Mouse (Mus musculus) B cell, adult 2 months (primary cell): ENCODE measurements around the gene Mal.
"Not testable (repeated sequence)": the region's sequence is repeated elsewhere in the genome, so short reads cannot be mapped to it uniquely, and the experiment has no call there.

ENCODE experiments used
- DNase-seq, 2 experiments: peaks; one replicate each; pipeline ENCODE4 v3.0.0; 2022

Mal gene

DNA sequence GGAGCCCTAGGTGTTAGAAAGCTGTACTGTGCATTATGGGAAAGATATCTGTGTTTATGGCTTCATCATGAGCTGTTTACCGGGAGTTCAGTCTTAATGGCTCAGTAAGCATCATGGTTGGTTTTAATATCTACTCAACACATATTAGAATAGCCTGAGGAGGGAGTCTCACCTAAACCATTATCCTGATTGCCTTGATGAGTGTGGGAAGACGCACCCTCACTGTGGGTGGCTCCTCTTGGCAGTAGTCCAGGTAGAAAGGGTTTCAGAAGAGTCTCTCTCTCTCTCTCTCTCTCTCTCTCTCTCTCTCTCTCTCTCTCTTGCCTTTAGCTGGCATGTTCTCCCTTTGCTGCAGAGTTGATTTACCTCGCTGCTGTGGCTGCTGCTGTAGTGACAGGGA, 34.4 kb downstream of the Mal start:
- no peak for DNase-seq

DNA sequence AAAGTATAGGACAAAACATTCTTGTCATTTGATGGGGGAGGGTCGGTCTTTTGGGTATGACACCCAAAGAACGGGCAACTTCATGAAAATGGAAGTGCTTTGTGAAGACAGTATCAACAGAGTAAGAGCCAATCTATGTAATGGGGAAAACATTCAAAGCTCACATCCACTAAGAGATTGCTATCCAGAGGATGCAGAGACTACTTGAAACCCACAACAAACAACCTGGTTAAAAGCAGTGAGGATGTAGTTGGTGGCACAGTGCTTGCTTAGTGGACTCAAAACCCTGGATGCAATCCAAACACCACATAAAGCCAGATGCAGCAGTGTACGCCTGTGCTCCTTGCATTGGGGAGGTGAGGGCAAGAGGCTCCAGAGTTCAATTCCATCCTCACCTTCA, 37.2 kb downstream of the Mal start:
- no peak for DNase-seq

DNA sequence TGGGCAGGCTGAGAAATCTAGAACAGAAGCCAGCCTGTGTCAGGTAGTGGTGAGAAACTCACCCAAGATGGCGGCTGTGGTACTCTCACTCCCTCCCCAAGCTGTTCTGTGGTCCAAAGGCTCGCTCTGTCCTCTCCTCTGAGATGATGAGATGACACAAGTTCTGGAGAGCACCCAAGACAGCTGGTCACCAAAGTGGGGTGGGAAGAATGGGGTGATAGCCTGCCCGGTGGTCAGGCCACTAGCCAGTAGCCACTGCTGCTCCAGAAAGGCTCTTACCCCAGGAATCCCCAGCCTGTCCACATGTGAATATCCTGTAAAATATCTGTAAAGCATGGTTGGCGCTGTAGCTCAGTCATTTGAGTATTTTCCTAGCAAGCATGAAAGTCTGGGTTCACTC, 44.2 kb downstream of the Mal start:
- no peak for DNase-seq

DNA sequence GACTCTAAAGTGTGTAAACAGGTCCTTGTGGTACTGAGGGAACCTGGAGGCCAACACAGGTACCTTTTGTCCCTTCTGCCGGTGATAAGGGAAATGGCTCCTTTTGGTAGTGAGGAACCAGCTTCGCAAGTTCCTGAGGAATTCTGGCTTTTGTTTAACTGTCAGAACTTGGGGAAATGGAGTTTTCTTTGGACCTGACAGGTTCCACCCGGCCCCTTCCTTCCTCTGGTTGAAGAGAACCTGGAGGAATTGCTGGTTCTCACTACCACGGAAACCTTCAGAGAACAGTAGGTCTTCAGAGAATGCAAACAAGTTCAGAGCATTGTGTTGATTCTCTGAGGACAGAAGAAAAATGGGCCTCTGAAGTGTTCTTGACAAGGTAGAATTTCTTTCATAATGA, 45.1 kb downstream of the Mal start:
- DNase-seq, result no peak

DNA sequence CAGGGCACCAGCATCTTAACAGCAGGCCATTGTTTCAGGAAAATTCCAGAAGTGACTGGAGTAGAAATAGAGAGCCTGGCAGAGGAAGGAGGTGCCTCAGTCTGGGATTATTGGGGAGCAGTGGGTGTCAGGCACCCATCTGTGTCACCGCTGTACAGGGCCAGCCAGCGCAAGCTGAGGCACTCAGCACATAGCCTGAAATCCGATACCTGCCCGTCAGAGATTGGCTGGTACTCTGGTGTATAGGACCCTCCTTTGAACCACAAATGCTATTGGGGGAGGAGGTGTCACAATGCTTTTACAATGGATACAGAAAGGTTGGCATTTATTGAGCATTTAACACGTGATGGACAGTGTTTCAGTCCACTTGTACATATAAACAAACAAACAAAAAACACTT, 47.5 kb downstream of the Mal start:
- no peak for DNase-seq

DNA sequence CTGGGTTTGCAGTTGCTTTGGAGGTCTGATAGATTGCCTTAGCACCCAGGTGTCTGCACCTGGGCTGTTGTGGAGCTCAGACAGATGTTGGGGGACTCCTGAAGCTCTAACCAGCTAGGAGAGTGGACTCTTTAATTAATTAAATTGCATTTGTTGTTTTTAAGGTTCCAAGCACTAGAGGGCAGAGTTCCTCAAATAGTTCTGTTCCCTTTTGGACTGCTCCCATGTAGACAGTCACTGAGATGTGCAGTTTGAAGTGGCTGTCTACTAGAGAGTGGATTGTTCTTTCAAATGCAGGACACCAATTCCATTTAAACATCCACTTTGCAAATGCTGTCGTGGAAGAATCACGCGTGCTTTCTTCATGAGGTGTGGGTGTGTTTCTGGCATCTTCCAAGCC, 48.3 kb downstream of the Mal start:
- no peak for DNase-seq

DNA sequence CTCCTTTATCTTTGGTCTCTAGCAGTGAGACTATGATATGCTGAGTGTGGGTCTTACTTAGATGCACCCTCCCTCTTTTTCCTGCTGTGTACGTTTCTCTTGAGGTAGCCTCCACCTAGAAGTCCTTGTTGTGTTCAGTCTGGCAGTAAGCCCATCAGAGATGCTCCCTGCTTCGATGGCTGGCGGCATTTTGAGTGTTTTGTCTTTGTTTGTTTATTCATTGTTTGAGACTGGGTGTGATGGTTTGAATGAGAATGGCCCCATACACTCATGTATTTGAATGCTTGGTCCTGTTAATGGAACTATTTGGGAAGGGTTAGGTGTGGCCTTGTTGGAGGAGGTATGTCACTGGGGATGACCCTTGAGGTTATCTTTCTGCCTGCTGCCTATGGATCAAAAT, 51.3 kb downstream of the Mal start:
- no peak for DNase-seq

DNA sequence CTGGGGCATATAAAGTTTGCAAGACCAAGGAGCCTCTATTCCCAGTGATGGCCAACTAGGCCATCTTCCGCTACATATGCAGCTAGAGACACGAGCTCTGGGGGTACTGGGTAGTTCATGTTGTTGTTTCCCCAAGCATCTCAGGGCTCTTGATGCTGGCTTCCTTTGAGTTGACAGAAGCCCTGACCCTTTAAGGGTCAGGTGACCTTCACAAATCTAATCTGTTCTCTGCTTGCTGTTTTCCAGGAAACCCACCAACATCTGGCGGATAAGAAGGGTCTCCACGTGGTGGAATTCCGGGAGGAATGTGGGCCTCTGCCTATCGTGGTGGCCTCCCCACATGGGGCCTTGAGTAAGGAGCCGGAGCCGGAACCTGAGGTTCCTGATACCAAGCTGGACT, 53.1 kb downstream of the Mal start:
- not testable (repeated sequence) for DNase-seq

DNA sequence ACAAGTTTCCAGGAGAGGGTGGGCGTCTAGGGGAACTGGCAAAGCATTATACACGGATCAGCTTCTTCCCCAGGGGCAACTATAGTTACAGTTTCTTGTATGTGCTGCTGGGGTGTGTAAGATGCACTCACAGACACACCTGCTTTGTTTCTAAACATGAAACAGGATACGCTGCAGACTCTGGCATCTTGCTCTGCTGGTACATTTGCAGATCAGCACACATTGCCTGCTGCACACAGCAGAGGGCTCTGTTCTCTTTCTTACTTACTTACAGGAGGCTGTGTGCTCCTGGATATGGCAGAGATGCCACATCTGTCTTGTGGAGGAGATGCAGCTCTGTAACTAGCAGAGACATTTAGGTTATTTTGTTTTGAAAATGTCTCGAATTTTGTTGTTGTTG, 65.7 kb downstream of the Mal start:
- peak in 1 of 2 experiments; percentile 10 for DNase-seq

DNA sequence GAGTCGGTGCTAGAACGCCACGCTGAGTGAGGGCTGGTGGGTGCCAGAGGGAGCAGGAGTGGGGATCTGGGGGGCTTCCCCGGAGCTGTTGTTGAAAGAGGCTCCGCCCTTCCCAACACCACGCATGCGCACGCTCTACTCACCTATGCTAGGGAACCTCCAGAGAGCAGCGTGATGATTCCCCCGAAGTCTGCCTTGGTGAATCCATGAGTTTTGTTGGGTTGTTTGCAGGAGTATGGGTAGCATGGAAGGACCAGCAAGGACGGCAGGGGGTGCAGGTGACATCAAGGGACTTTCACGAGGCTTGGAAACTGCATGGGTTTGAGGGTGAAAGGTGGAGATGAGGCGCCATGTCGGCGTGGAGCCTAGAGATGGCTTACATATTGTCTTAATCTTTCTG, 66.3 kb downstream of the Mal start:
- DNase-seq, result peak; percentile 42 to 46

DNA sequence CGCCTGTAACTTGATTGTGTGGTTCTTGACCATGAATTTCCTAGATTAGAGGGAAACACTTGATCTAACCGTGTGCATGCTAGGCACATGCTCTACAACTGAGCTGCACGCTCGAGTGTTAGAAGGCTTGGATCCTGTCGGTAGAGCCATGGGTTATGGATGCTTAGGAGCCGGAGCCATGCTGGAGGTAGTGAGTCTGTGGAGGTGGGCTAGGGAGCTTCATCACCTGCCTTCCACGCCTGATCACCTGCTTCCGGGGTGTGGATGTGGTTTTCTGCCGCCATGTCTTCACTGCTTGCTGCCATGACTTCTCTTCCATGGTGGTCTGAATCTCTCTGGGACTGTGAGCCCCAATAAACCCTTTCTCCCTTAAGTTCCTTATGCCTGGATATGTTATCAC, 67.6 kb downstream of the Mal start:
- DNase-seq, result no peak

DNA sequence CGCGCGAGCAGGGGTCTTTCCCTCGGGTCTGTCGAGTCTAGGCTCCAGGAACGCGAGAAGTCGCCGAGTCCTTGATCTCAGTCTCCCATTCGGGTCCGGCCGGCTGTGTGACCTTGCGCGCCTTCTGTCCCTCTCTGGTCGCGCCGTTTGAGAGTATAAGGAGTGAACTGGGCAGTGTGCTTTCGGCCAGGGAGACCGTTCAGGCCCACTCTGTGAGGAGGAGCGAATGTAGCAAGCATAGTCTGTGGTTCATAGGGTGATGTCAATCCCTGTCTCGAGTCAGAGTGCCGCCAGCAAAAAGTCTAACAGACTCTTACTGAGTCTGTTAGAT, 69.0 kb downstream of the Mal start:
- DNase-seq, result no peak

DNA sequence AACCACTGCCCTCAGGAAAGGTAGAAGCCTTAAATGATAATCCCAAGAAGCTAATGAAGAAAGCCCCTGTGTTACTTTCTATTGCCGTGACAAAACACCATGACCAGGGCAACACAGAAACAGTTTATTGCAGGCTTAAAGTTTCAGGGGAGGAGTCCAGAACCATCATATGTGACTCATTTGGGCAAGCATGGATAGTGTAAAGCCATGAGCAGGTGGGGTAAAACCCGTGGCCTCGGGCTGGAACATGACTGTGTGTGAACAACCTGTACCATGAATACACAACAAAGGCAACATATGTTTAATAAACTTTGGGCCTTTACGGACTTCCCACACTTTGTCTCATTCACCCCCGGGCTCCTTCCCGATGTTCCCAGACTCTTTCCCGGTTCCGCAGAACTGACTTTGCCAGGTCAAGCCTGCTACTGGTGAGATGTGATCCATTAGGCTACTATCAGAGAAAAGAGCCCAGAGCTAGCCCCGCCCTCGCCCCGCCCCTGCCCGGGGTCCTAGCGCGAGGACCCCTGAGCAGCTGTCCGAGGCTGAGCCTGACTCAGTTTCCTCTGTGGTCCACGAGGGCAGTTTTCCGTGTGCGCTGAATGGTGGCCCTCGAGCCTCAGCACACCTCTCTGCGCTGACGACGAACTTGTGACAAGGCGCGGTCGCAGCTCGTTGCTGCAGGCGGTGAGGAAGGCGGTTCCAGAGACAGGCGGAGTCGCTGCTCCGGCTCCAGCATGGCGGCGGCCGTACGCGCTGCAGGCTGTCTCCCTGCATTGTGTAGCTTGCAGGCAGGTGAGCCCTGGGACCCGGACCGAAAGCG, 69.6 kb downstream of the Mal start, which contains the start of the genes Zfp661 and Mrps5:
TSS of gene Zfp661 (minus strand) at position 401 of the 820 bp plus-strand sequence.
TSS of gene Mrps5 (plus strand) at position 529 of the 820 bp plus-strand sequence.
- peak; percentile 92 to 93 for DNase-seq

DNA sequence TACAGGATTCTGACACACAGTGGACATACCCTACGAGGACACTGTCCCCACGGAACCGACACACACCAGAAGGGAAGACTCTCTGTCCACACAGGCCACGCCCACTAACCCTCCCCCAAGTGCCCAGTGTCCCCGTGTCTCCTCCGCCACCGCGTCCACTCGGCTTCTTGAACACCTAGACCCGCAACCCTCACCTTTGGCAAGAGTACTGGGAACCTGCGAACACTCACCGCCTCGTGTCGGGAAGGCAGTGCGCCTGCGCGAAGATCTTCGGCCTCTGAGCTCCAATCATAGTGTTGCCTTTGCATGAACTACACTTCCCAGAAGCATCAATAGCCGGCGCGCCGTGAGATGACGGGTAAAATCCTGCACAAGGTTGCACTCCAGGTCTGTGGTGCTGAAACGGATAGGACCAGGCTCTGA, 72.0 kb downstream of the Mal start:
- peak; percentile 87 to 89 for DNase-seq
